Mouse (Mus musculus) heart, embryonic 10.5 days (tissue): ENCODE data around the gene Sv2b. TPM values are rescaled to one million over a fixed set of nuclear protein-coding genes. Genes with fewer than 3 reads are reported as not detected.

Experiments used
- DNase-seq: peaks from one replicate; pipeline ENCODE4 v3.0.0-alpha.2; 2017; ENCODE audit warnings: low spot score
- H3K27ac ChIP-seq: fragments of 300-500 bp; sonication (generic); 2 replicates; pipeline ENCODE4 v1.5.1; 2016; ENCODE audit warnings: mild to moderate bottlenecking
- H3K27me3 ChIP-seq: fragments of 300-500 bp; sonication (generic); 2 replicates; pipeline ENCODE4 v1.6.1; 2016; ENCODE audit warnings: mild to moderate bottlenecking; ENCODE audit not compliant: poor library complexity, insufficient read depth, severe bottlenecking
- H3K36me3 ChIP-seq: fragments of 300-500 bp; sonication (generic); 2 replicates; pipeline ENCODE4 v1.6.1; 2016; ENCODE audit warnings: mild to moderate bottlenecking, moderate library complexity
- H3K4me1 ChIP-seq: fragments of 300-500 bp; sonication (generic); 2 replicates; pipeline ENCODE4 v1.6.1; 2016; ENCODE audit warnings: mild to moderate bottlenecking
- H3K4me3 ChIP-seq: fragments of 300-500 bp; sonication (generic); 2 replicates; pipeline ENCODE4 v1.5.1; 2016; ENCODE audit warnings: mild to moderate bottlenecking, moderate library complexity
- H3K9me3 ChIP-seq: fragments of 300-500 bp; sonication (generic); 2 replicates; pipeline ENCODE4 v1.6.1; 2016; ENCODE audit warnings: mild to moderate bottlenecking, moderate library complexity
- WGBS: fragments of 180-500 bp; shearing (Covaris S2); methylation state at CpG from one replicate; pipeline ENCODE4 v1.1.7; 2016; 5-methylcytosine and 5-hydroxymethylcytosine counted together
- polyA plus RNA-seq: library from polyadenylated mRNA; unstranded; fragments of >200 nt; fragmentation: Nextera tagmentation; extraction: Ambion mirVana; gene quantifications from 2 replicates; pipeline ENCODE4 v1.2.1, GENCODE M21; 2016

The Sv2b gene
- polyA plus RNA-seq, 1 experiment from 2014 or later = 0.41 TPM

DNA sequence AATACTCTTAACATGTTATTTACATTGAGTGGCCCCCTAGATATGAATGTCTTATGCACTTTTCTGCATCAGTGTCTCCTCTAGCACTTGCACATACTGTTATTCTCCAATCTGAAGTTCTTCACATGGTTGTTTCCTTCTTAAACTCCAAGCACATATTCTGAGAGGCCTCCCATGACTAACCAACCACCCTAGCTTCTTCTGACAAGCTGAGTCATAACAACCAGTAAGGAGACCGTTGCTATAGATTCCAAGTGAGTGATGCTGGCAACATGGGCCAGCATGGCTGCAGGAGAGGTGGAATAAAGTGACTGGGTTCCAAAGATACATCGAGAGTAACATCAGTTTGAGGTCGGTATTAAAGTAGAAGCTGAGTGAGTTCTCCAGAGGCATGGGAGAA is 134.0 kb downstream of the Sv2b start:
- H3K4me3 ChIP-seq = no peak overlapping the region
- no peaks in the 10 kb centered on the region for H3K4me1 ChIP-seq
- no peak for DNase-seq
- H3K27me3 ChIP-seq = no peaks in the 10 kb centered on the region
- no peaks in the 10 kb centered on the region for H3K9me3 ChIP-seq
- H3K36me3 ChIP-seq = no peaks in the 10 kb centered on the region
- no peak overlapping the region for H3K27ac ChIP-seq
- WGBS = 85% methylated on average over 3 of the region's 3 CpGs

DNA sequence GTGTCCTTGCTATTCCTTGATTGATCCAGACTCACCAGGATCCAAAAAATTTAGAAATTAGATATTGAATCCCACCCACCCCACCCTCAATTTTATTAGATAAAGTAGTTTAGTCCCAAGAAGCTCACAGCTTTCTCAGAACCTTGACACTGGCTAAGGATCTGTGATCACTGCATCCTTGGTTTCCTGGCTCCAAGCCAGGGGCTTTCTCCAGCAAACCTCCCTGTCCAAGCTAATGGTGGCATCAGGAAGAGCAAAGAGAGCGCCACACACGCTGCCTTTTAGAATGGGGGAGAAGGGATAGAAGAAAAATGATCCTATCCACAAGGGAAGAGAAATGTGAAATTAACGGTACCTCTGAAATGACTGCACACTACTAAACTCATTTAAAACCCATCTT is 141.6 kb downstream of the Sv2b start:
- no peak overlapping the region for H3K27ac ChIP-seq
- H3K9me3 ChIP-seq = no peaks in the 10 kb centered on the region
- H3K36me3 ChIP-seq = no peaks in the 10 kb centered on the region
- no peaks in the 10 kb centered on the region for H3K27me3 ChIP-seq
- 85% methylated on average over 3 of the region's 3 CpGs for WGBS
- H3K4me1 ChIP-seq = no peaks in the 10 kb centered on the region
- H3K4me3 ChIP-seq = no peak overlapping the region
- DNase-seq = no peak

DNA sequence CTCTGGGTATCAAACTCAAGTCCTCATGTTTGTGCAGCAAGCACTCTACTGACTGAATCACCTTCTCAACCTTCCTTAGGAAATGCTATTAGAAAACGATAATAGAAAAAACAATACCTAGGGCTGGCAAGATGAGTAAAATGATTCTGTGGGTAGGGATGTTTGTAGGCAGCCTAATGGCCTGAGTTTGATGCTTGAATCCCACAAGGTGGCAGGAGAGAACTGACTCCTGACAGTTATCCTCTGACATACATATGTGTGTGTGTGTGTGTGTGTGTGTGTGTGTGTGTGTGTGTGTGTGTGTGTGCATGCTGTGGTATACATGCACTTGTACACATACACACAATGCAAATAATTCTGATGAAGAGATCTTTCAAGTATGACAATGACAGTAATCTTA is 161.9 kb downstream of the Sv2b start:
- WGBS = 88% methylated on average over 1 of the region's 1 CpGs
- Histone ChIP-seq H3K4me3 (no peak overlapping the region), H3K9me3 (no peaks in the 10 kb centered on the region), H3K27me3 (no peaks in the 10 kb centered on the region), H3K27ac (no peak overlapping the region), H3K4me1 (peaks cover 16% of the 10 kb centered on the region; the same call in 1 of the 2 replicates), H3K36me3 (no peaks in the 10 kb centered on the region)
- no peak for DNase-seq

DNA sequence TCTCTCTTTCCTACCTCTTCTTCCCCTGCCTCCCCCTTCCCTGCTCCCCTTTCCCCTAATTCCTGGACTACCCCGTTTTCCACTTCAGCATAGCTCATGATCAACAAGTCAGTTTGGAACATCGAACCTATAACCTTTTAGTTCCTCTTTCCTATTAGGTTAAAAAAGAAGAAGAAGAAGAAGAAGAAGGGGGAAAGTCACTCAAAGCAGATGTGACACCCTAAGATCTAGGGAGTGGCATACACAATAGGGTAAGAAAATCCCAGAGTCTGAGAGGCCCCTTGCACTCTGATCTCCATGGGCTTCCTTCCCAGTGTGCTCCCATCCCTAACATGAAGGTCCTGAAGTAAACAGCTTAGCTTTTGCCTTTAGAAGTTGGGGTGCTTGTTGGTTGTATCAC is 166.3 kb downstream of the Sv2b start:
- H3K4me1 ChIP-seq = peaks cover 21% of the 10 kb centered on the region; the same call in 1 of the 2 replicates
- no peaks in the 10 kb centered on the region for H3K9me3 ChIP-seq
- 33% methylated on average over 2 of the region's 2 CpGs for WGBS
- no peak overlapping the region for H3K27ac ChIP-seq
- H3K27me3 ChIP-seq = no peaks in the 10 kb centered on the region; the same call in 1 of the 2 replicates
- no peaks in the 10 kb centered on the region for H3K36me3 ChIP-seq
- DNase-seq = no peak
- H3K4me3 ChIP-seq = no peak overlapping the region

DNA sequence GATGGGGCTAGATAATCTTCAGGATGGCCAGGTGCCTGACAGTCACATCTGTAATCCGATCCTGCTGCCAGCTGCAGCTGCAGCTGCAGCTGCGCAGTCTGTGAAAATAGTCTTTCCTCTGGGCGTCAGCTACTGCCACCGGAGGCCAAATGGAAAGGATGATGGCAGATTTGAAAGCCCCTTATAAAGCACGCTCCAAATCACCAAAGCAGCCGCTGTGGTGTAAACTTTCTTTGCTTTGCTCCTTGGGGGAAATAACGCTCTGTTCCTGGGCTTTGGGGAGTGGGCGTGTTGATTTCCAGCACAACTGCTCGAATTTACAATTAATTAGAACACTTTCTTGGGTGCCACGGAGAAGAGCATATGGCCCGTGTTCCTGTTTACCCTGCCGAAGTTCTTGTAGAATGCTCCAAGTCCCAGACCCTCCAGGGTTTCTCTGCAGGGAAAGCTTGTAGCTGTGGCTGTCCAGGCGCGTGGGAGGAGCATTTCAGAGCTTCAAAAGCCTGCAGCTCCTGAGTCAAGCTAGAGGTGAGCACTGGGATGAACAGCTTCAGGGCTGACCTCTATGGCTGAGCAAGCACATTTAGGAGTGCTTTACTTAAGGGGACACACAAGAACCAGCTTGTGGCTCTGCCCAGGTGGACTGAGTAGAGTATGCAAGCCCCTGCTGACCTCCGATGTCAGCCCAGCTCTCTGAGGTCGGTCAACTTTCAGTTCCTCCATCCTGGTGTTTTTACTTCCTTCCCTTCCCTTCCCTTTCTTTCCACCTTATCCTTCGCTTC is 167.0 kb downstream of the Sv2b start:
- Histone ChIP-seq H3K4me3 (peak overlapping the region; percentile 51), H3K27ac (no peak overlapping the region), H3K4me1 (peaks cover 26% of the 10 kb centered on the region; the same call in 1 of the 2 replicates), H3K27me3 (no peaks in the 10 kb centered on the region; the same call in 1 of the 2 replicates), H3K36me3 (no peaks in the 10 kb centered on the region), H3K9me3 (no peaks in the 10 kb centered on the region)
- WGBS = 7% methylated on average over 17 of the region's 17 CpGs
- no peak for DNase-seq

DNA sequence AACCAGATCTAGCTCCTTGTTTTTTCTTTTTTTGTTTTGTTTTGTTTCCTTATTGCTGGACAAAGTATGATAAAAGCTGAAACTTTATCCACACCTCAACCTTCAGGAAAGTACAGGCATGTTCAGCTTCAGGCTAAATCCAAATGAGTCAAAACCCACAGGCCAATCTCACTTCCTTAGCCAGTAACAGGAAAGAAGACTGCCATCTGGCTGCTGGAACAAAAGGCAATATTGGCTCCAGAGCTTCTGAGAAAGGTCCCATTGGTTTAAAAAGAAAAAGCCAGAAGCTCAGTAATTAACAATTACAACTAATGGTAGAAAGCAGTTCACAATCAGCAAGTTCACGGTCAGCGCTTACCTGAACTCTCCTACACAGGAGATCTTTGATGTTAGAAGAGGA is 169.8 kb downstream of the Sv2b start:
- Histone ChIP-seq H3K36me3 (no peaks in the 10 kb centered on the region), H3K27ac (no peak overlapping the region), H3K9me3 (no peaks in the 10 kb centered on the region), H3K27me3 (no peaks in the 10 kb centered on the region; the same call in 1 of the 2 replicates), H3K4me3 (no peak overlapping the region), H3K4me1 (peaks cover 34% of the 10 kb centered on the region; the same call in 1 of the 2 replicates)
- DNase-seq = no peak
- WGBS = 93% methylated on average over 2 of the region's 2 CpGs

DNA sequence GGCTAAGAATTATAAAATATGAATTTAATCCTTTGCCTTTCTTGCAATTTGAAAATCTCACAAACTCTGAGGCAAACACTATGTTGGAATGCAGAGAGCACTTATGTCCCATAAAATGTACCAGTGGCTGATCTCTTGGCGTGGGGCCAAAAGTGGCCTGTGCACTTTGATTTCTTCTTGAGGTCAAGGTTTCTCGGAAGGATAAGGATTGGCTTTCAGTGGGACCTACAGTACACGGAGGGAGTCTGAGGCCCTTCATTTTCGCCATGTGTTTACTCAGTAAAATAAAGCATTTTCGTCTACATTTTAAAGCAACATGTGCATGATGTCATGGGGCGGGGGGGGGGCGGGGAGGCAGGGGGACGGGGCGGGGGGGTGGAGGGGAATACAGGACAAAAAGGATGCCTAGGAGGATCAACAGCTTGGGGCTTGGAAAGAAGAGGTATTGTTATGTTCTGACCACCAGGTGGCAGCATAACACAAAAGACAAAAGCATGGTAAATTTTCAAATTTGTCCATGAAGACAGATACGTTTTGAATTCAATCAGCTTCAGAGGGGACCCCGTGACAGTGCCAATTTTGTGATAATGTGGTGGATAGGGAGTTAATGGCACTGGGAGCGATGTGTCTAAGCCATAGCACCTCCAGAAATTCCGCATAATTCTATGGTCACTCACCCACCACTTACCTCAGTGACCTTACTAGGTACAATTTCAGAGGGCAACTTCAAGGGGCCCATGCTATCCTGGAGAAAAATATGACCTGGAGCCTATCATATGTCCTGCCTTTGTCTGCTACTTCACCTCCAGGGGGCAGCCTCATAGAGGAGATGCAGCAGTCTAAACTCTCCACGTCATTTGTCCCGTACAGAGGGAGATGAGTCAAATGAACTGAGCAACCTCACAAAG is 174.1 kb downstream of the Sv2b start:
- Histone ChIP-seq H3K9me3 (no peaks in the 10 kb centered on the region), H3K36me3 (no peaks in the 10 kb centered on the region), H3K4me3 (no peak overlapping the region), H3K27me3 (no peaks in the 10 kb centered on the region), H3K4me1 (peaks cover 12% of the 10 kb centered on the region; the same call in 1 of the 2 replicates), H3K27ac (no peak overlapping the region)
- 24% methylated on average over 15 of the region's 15 CpGs for WGBS
- DNase-seq = no peak

DNA sequence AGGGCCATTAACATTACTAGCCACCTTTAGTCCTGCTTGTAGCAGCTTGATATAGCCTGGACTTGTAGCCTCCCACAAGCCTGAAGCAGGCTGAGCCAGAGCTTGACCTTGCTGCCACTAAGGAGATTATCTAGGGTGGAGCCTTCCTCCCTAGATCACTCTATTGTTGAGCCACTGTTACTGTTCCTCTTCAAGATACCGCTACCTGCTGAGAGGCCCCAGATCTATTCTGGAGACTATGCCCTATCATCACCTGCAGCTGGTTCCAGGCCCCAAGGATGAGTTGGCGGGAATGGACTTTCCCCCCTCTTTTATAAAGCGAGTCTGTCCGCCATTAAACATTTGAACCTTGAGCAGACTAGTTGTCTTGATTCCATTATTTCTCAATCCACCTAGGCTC is 181.0 kb downstream of the Sv2b start:
- Histone ChIP-seq H3K4me3 (no peak overlapping the region), H3K9me3 (no peaks in the 10 kb centered on the region), H3K36me3 (no peaks in the 10 kb centered on the region), H3K27me3 (no peaks in the 10 kb centered on the region), H3K27ac (no peak overlapping the region), H3K4me1 (no peaks in the 10 kb centered on the region)
- WGBS = 79% methylated on average over 4 of the region's 4 CpGs
- no peak for DNase-seq

DNA sequence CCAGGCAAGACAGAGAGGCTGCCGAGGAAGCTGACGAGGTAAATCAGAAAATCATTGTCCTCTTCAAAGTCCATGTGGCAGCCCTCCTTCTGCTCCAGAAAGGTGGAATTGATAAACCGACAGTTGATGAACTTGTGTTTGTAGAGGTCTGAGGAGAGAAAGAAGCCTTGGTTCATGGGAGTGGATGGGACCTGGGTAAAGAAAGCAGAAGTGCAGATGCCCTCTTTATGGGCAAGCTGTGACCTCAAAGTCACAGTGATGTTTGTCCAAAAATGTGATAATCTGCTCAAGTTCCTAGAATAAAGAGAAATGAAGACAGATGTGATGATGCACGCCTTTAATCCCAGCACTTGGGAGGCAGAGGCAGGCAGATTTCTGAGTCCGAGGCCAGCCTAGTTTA is 185.0 kb downstream of the Sv2b start:
- H3K27ac ChIP-seq = no peak overlapping the region
- no peak for DNase-seq
- WGBS = 84% methylated on average over 5 of the region's 5 CpGs

DNA sequence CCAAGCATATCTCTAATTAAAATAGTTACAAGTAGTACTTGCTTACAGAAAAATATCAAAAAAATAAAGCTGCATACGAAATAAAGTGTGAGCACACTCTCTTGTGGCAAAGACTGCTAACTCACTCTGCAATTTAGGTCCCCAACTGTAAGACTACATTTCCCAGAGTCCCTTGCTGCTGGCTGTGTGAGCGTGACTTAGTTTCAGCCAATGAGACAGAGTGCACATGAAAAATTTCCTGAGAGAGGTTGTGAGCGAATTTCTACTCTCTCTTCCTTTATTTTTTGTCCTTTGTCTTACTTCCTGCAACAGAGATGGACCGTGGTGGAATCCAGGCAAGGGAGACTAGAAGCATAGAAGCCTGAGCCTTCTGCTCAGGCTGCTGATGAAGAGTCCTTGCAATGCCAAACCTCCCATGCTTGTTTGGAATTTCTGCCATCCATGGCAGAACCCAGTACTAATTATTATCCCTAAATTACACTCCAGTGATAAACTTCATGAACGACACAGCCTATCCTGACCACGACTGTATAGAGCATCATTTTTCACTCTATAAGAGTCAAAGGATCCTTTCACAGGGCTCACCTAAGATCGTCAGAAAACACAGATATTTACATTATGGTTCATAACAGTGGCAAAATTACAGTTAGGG is 190.9 kb downstream of the Sv2b start:
- H3K4me3 ChIP-seq = peak overlapping the region; percentile 40
- H3K27me3 ChIP-seq = no peaks in the 10 kb centered on the region
- H3K4me1 ChIP-seq = peaks cover 3% of the 10 kb centered on the region; the same call in 1 of the 2 replicates
- no peaks in the 10 kb centered on the region for H3K9me3 ChIP-seq
- H3K36me3 ChIP-seq = no peaks in the 10 kb centered on the region
- DNase-seq = no peak
- WGBS = 41% methylated on average over 7 of the region's 7 CpGs
- H3K27ac ChIP-seq = peak overlapping the region; percentile 49; the same call in 1 of the 2 replicates

More for the DNA sequence above, 185.0 kb downstream of the Sv2b start:
- Histone ChIP-seq H3K9me3 (no peaks in the 10 kb centered on the region), H3K36me3 (no peaks in the 10 kb centered on the region), H3K27me3 (no peaks in the 10 kb centered on the region), H3K4me1 (no peaks in the 10 kb centered on the region), H3K4me3 (no peak overlapping the region)

DNA sequence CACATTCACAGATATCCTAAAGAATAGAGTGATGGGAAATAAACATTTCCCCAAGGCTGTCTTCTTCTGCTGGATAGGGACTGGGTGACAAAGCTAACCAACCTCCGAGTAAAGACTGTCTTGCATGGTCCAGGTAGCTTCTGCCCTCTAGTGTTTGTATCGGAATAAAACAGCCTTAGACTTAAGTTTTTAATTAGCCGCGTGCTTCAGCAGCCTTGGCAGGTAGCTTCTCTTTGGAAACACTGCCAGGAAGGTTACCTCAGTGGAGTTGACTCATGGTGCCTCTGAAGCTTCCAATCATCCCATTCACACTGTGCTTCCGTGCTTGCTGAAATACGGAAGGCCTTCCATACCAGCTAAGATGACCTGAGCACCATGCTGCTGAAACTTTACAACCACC is 198.4 kb downstream of the Sv2b start:
- Histone ChIP-seq H3K27ac (no peak overlapping the region), H3K4me1 (peaks cover 3% of the 10 kb centered on the region; the same call in 1 of the 2 replicates), H3K9me3 (no peaks in the 10 kb centered on the region), H3K4me3 (no peak overlapping the region), H3K36me3 (no peaks in the 10 kb centered on the region), H3K27me3 (no peaks in the 10 kb centered on the region)
- 12% methylated on average over 6 of the region's 6 CpGs for WGBS
- DNase-seq = no peak

DNA sequence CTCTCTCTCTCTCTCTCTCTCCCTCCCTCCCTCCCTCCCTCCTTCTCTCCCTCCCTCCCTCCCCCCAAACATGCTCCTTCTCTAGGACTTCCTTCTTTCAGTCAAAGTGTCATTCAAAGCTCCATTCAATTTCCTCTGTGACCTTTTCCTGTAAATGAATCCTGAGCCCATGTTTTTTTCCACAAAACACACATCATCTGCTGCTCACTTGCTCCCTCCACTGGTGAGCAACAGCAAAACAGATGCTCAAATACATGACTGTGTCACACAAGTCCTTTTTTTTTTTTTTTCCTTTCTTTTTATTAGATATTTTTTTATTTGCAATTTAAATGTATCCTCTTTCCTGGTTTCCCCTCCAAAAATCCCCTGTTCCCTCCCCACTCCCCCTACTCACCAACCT is 201.6 kb downstream of the Sv2b start:
- no peak overlapping the region for H3K27ac ChIP-seq
- no peaks in the 10 kb centered on the region for H3K36me3 ChIP-seq
- DNase-seq = no peak
- H3K27me3 ChIP-seq = no peaks in the 10 kb centered on the region
- H3K9me3 ChIP-seq = no peaks in the 10 kb centered on the region
- H3K4me1 ChIP-seq = no peaks in the 10 kb centered on the region
- no peak overlapping the region for H3K4me3 ChIP-seq

DNA sequence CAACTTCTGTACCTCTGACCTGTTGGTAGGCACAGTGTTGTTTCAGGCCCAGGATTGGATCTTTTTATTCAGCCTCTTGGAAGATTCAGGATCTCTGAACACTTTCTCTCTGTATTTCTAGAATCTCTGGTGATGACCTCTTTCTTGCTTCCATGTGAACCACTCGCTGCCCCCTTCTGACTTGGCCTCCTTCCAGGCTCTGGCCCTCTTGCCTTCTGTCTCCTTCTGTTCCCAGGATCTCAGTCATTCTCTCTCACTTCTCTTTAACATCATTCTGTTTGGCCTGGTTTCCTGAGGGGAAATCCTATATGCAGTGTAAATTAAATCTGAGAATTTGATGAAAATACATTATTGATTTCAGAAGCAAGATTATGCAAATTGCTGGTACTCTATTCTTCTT is 205.2 kb downstream of the Sv2b start:
- Histone ChIP-seq H3K9me3 (no peaks in the 10 kb centered on the region), H3K27me3 (no peaks in the 10 kb centered on the region), H3K27ac (no peak overlapping the region), H3K36me3 (no peaks in the 10 kb centered on the region), H3K4me3 (no peak overlapping the region), H3K4me1 (no peaks in the 10 kb centered on the region)
- WGBS = 58% methylated on average over 1 of the region's 1 CpGs
- DNase-seq = no peak
